Mouse (Mus musculus): Measurements from ENCODE around the gene Rhbdf1. TPM values are rescaled to one million over a fixed set of nuclear protein-coding genes. Genes with fewer than 3 reads are reported as not detected.

The Rhbdf1 gene
- 29.6 TPM for polyA plus RNA-seq (2014; fragmentation: Illumina TruSeq; extraction: RNeasy Lipid Tissue Mini Kit (QIAGEN cat#74804); ENCODE audit: low read depth, low replicate concordance)

DNA sequence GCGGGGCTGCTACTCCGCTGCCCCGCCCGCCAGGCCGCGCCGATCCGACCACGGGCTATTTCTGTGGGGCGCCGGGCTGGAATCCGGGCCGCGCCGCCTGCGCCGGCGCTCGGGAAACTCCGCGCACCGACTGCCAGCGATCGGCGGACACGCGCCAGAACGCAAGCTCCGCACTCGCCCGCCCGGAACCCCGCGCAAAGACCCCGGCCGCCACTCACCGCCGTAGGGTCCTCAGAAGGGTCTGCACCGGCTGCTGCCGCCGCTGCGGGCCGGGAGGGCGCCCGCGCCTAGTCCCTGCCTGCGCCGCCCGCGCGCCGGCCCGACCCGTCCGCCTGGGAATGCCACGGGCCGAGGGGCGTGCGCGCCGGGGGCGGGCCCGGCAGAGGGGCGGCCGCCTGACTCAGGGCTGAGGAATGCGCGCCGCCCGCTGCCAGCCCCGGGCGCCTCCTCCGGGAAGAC, at the start of gene Rhbdf1:
TSS of gene Rhbdf1 (minus strand) at position 350 of the 459 bp plus-strand sequence.

DNA sequence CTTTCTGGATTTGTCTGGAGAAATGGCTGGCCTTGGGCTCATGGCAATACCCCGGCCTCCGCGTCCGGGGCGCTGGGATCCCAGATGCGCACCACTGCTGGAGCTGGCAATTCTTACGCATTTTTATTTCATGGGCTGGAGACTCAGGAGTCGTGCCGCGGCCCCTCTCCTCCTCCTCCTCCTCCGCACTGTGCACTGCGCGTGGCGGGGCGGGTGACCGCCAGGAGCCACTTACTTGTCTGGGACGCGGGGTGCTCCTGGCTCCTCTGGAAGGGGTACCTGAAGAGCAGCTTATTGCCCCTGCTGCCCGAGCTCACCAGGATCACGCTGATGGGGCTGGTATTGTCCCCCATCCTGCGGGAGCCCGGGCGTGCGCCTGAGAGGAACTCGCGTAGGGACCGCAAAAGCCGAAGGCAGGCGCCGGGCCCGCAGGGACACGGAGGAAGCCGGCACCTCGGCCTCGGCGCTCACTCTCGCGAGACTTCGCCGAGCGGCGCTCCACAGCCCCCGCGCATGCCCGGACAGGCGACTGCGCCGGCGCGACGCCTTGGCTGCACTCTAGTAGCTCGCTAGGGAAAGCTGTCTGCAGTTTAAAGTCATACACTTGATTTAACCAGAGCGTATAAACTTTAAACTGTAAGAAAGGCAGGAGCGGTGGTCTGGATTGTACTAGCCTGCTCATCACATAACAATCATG, 45.2 kb upstream of the Rhbdf1 start, which contains the start of gene Nprl3:
TSS of gene Nprl3 (minus strand) at position 520 of the 697 bp plus-strand sequence.

DNA sequence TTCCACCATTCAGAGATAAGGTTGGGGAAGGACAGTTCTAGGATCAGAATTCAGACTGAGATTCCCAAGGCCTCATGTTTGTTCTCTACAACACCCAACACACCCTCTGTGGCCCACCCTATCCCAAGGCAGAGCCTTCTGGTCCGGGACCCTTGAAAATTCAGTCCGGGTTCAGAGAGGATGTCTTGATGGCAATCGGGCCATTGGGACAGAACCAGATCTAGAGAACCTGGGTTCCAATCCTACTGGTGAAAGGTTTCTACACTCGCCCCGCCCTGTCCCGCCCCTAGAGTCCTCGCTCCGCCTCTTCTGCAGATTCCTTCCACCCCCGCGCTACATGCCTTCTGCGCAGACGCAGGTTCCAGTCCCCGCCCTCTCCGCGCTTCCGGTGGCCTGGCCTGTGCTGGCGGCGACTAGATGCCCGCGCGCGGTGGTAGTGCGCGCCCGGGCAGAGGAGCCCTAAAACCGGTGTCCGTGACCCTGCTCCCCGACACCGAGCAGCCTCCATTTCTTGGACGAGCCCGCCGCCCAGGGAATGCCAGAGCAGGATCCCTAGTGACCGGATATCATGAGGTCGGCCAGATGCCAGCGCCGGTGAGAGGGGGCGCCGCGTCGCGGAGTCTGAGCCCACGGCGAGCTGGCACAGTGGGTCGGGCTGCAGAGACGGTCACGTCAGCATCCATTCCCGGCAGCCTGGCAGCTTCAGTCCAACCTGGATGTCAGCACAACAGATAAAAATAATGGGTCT, 4.2 kb upstream of the Rhbdf1 start, which contains the start of gene Mpg:
TSS of gene Mpg (plus strand) at position 382 of the 748 bp plus-strand sequence.

DNA sequence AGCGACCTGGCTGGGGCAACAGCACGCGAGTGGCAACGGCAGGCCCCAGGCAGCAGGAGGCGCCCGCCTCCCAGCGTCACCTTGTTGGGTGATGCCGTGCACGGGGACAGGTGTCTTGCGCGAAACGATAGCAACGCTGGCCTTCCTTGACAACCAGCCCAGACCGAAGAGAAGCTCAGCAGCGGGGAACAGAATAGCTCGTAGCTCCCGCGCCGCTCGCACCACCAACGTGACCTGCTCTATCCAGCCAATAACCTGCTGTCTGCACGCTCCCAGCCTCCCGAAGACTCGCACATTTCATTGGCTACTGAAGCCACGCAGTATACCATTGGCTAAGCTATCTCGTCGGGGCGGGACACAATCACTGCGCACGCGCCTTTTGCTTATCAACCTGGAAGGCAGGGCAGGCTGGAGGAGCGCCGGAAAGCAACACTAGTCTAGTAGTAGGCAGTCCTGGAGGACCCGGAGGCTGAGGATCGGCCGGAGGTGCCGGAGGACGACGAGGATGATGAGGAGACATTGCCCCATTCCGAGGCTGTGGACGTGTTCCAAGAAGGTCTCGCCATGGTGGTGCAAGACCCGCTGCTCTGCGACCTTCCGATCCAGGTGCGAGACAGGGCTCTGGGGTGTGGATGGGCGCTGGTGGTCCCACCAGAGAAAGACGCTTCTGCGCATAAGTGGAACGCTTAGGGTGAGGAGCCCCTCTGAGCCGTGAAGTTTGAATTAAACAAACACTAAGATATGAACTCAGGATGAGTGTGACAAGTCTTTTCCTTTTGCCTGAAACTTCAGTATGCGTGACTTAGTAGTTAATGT, 16.8 kb downstream of the Rhbdf1 start, which contains the start of gene Snrnp25:
TSS of gene Snrnp25 (plus strand) at position 358 of the 816 bp plus-strand sequence.

DNA sequence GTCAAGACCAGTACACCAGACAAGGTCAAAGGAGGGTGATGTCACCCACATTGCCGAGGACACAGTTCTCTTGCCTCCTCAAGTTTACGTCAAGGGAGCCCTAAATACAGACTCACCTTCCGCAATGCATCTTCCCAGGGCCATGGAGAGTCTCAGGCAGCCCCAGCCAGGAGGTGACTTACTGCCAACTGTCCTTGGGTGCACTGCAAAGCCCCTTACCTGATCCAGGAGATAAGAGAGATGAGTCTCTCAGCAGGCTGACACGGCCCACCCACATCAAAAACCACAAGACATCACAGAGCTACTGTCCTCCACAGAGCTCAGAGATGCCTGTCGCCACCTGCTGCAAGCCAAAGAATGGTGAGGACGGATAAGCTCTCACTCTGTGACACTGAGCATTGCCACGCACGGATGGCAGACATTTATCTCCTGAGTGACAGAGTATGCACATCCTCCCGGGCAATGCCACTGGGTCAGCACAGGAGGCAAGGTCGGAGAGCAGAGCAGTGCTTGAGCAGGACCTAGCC, 22.0 kb downstream of the Rhbdf1 start, which contains the start of gene Il9r:
TSS of gene Il9r (minus strand) at position 205 of the 527 bp plus-strand sequence.

Other genes with a start within 250 kb of the Rhbdf1 start
- 0.55 TPM for gene Nsg2, start 221.8 kb downstream of the Rhbdf1 start, polyA plus RNA-seq (2014; fragmentation: Illumina TruSeq; extraction: RNeasy Lipid Tissue Mini Kit (QIAGEN cat#74804); ENCODE audit: low read depth, low replicate concordance)
- not detected for gene Il9r, start 22.0 kb downstream of the Rhbdf1 start, polyA plus RNA-seq (2014; fragmentation: Illumina TruSeq; extraction: RNeasy Lipid Tissue Mini Kit (QIAGEN cat#74804); ENCODE audit: low read depth, low replicate concordance)
- 9.2 TPM for gene Snrnp25, start 16.9 kb downstream of the Rhbdf1 start, polyA plus RNA-seq (2014; fragmentation: Illumina TruSeq; extraction: RNeasy Lipid Tissue Mini Kit (QIAGEN cat#74804); ENCODE audit: low read depth, low replicate concordance)
- 8.1 TPM for gene Mpg, start 4.2 kb upstream of the Rhbdf1 start, polyA plus RNA-seq (2014; fragmentation: Illumina TruSeq; extraction: RNeasy Lipid Tissue Mini Kit (QIAGEN cat#74804); ENCODE audit: low read depth, low replicate concordance)
- gene Nprl3, start 45.4 kb upstream of the Rhbdf1 start, polyA plus RNA-seq (2014; fragmentation: Illumina TruSeq; extraction: RNeasy Lipid Tissue Mini Kit (QIAGEN cat#74804); ENCODE audit: low read depth, low replicate concordance), result 28.0 TPM
- not detected for gene Hba-x, start 54.1 kb upstream of the Rhbdf1 start, polyA plus RNA-seq (2014; fragmentation: Illumina TruSeq; extraction: RNeasy Lipid Tissue Mini Kit (QIAGEN cat#74804); ENCODE audit: low read depth, low replicate concordance)
- gene Hba-a1, start 61.2 kb upstream of the Rhbdf1 start, polyA plus RNA-seq (2014; fragmentation: Illumina TruSeq; extraction: RNeasy Lipid Tissue Mini Kit (QIAGEN cat#74804); ENCODE audit: low read depth, low replicate concordance), result 2,402 TPM
- gene Hbq1b, start 64.7 kb upstream of the Rhbdf1 start, polyA plus RNA-seq (2014; fragmentation: Illumina TruSeq; extraction: RNeasy Lipid Tissue Mini Kit (QIAGEN cat#74804); ENCODE audit: low read depth, low replicate concordance), result not detected
- gene Hba-a2, start 74.2 kb upstream of the Rhbdf1 start, polyA plus RNA-seq (2014; fragmentation: Illumina TruSeq; extraction: RNeasy Lipid Tissue Mini Kit (QIAGEN cat#74804); ENCODE audit: low read depth, low replicate concordance), result 4,849 TPM
- 1.3 TPM for gene Hbq1a, start 77.8 kb upstream of the Rhbdf1 start, polyA plus RNA-seq (2014; fragmentation: Illumina TruSeq; extraction: RNeasy Lipid Tissue Mini Kit (QIAGEN cat#74804); ENCODE audit: low read depth, low replicate concordance)
- gene Sh3pxd2b, start 125.5 kb upstream of the Rhbdf1 start, polyA plus RNA-seq (2014; fragmentation: Illumina TruSeq; extraction: RNeasy Lipid Tissue Mini Kit (QIAGEN cat#74804); ENCODE audit: low read depth, low replicate concordance), result 4.0 TPM
- gene Ubtd2, start 233.1 kb upstream of the Rhbdf1 start, polyA plus RNA-seq (2014; fragmentation: Illumina TruSeq; extraction: RNeasy Lipid Tissue Mini Kit (QIAGEN cat#74804); ENCODE audit: low read depth, low replicate concordance), result 5.8 TPM

Measured in heart, adult 10 weeks (tissue).